Mouse (Mus musculus) forebrain, embryonic 12.5 days (tissue): Measurements from ENCODE around the gene Megf11. TPM values are rescaled to one million over a fixed set of nuclear protein-coding genes. Genes with fewer than 3 reads are reported as not detected.
A peak's percentile ranks its signal among the peaks of the same experiment; 100 is the strongest.

Experiments used
- ATAC-seq: fragments of 200-750 bp; cut with Nextera tagmentation; 2 replicates; pipeline ENCODE4 v1.8.0; 2017; ENCODE audit warnings: moderate TSS enrichment; ENCODE audit not compliant: low FRiP score
- H3K27ac ChIP-seq: fragments of 300-500 bp; sonication (generic); 2 replicates; pipeline ENCODE4 v1.5.1; 2016; ENCODE audit warnings: mild to moderate bottlenecking
- H3K27me3 ChIP-seq: fragments of 300-500 bp; sonication (generic); 2 replicates; pipeline ENCODE4 v1.6.1; 2016; ENCODE audit warnings: mild to moderate bottlenecking
- H3K36me3 ChIP-seq: fragments of 300-500 bp; sonication (generic); replicated peaks from 2 replicates; pipeline ENCODE4 v1.6.1; 2016; ENCODE audit warnings: mild to moderate bottlenecking
- H3K4me1 ChIP-seq: fragments of 300-500 bp; sonication (generic); 2 replicates; pipeline ENCODE4 v1.6.1; 2016
- H3K4me2 ChIP-seq: fragments of 300-500 bp; sonication (generic); 2 replicates; pipeline ENCODE4 v1.6.1; 2016; ENCODE audit warnings: mild to moderate bottlenecking, moderate library complexity
- H3K4me3 ChIP-seq: fragments of 300-500 bp; sonication (generic); replicated peaks from 2 replicates; pipeline ENCODE4 v1.5.1; 2016; ENCODE audit warnings: mild to moderate bottlenecking
- H3K9ac ChIP-seq: fragments of 300-500 bp; sonication (generic); 2 replicates; pipeline ENCODE4 v1.6.1; 2016; ENCODE audit warnings: mild to moderate bottlenecking
- H3K9me3 ChIP-seq: fragments of 300-500 bp; sonication (generic); 2 replicates; pipeline ENCODE4 v1.6.1; 2016
- WGBS: fragments of 180-500 bp; shearing (Covaris S2); methylation state at CpG from one replicate; pipeline ENCODE4 v1.1.7; 2016; 5-methylcytosine and 5-hydroxymethylcytosine counted together
- polyA plus RNA-seq: library from polyadenylated mRNA; unstranded; fragments of >200 nt; fragmentation: Nextera tagmentation; extraction: Ambion mirVana; gene quantifications from 2 replicates; pipeline ENCODE4 v1.2.1, GENCODE M21; 2016

Megf11 gene
- polyA plus RNA-seq, 1 experiment from 2014 or later, result 3.8 TPM

DNA sequence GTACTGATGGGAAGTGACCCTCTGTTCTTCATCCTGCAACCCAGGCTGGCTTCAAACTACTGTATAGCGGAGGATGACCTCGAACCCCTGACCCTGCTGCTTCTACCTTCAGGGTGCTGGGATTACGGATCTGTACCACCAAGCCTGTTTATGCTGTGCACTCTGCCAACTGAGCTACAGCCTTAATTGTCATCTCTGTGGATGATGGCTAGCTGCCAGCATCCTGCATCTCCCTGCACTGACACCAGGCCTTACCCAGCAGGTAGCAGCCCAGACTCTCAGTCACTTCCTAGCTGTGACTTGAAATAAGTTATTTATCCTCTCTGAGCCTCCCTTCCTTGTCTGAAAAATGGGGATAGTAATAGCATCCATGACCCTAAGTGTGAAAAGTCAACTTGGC lies 247.7 kb downstream of the Megf11 start:
- Histone ChIP-seq H3K9me3 (no peaks in the 10 kb centered on the region), H3K36me3 (no peaks in the 10 kb centered on the region)

GRCm38 (mm10) chr9:64636111-64636510 lies 250.7 kb downstream of the Megf11 start:
- no peak overlapping the region for H3K4me3 ChIP-seq
- no peak overlapping the region for H3K9ac ChIP-seq
- no peak for ATAC-seq
- peaks cover 13% of the 10 kb centered on the region for H3K4me1 ChIP-seq
- peaks cover 56% of the 10 kb centered on the region for H3K27me3 ChIP-seq
- H3K4me2 ChIP-seq, result no peak overlapping the region
- H3K27ac ChIP-seq, result no peak overlapping the region
- 50% methylated on average over 6 of the region's 6 CpGs for WGBS
- H3K9me3 ChIP-seq, result no peaks in the 10 kb centered on the region
- H3K36me3 ChIP-seq, result no peaks in the 10 kb centered on the region

More for the DNA sequence above, 247.7 kb downstream of the Megf11 start:
- H3K27ac ChIP-seq, result no peak overlapping the region
- H3K9ac ChIP-seq, result no peak overlapping the region
- no peak for ATAC-seq
- H3K27me3 ChIP-seq, result peaks cover 30% of the 10 kb centered on the region
- H3K4me2 ChIP-seq, result no peak overlapping the region
- no peak overlapping the region for H3K4me3 ChIP-seq
- WGBS, result 84% methylated on average over 3 of the region's 3 CpGs
- peaks cover 9% of the 10 kb centered on the region for H3K4me1 ChIP-seq

GRCm38 (mm10) chr9:64636961-64637360 lies 251.5 kb downstream of the Megf11 start:
- WGBS, result 73% methylated on average over 2 of the region's 2 CpGs

DNA sequence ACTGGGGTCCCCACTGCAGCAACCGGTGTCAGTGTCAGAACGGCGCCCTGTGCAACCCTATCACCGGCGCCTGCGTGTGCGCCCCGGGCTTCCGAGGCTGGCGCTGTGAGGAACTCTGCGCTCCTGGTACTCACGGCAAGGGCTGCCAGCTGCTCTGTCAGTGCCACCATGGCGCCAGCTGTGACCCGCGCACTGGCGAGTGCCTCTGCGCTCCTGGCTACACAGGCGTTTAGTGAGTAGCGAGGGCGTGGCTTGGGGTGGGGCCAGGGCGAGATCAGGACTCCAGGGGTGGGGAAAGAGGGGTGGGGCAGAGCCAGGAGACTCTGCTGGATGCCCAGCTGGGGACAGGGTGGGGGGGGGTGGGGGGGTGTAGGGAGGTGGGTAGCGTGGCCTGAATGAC lies 252.8 kb downstream of the Megf11 start:
- H3K4me2 ChIP-seq, result peak overlapping the region; percentile 50
- no peaks in the 10 kb centered on the region for H3K36me3 ChIP-seq
- H3K9me3 ChIP-seq, result no peaks in the 10 kb centered on the region
- H3K27me3 ChIP-seq, result peaks cover 67% of the 10 kb centered on the region
- no peak overlapping the region for H3K27ac ChIP-seq
- no peak overlapping the region for H3K9ac ChIP-seq
- peak overlapping the region; percentile 21; the same call in 1 of the 2 replicates for H3K4me3 ChIP-seq
- peaks cover 13% of the 10 kb centered on the region for H3K4me1 ChIP-seq
- WGBS, result 2% methylated on average over 22 of the region's 22 CpGs
- ATAC-seq, result 0 out of 2 replicates have a peak, but pooled peaks have one; percentile 49

More at GRCm38 (mm10) chr9:64636961-64637360, 251.5 kb downstream of the Megf11 start:
- H3K9ac ChIP-seq, result no peak overlapping the region
- peaks cover 63% of the 10 kb centered on the region for H3K27me3 ChIP-seq
- no peak for ATAC-seq
- no peaks in the 10 kb centered on the region for H3K36me3 ChIP-seq
- H3K27ac ChIP-seq, result no peak overlapping the region
- no peaks in the 10 kb centered on the region for H3K9me3 ChIP-seq
- peaks cover 13% of the 10 kb centered on the region for H3K4me1 ChIP-seq
- H3K4me2 ChIP-seq, result no peak overlapping the region
- H3K4me3 ChIP-seq, result no peak overlapping the region

- ATAC-seq, result no peak
- Histone ChIP-seq H3K9me3 (no peaks in the 10 kb centered on the region), H3K36me3 (no peaks in the 10 kb centered on the region), H3K27ac (no peak overlapping the region), H3K4me1 (peaks cover 14% of the 10 kb centered on the region), H3K4me2 (no peak overlapping the region), H3K4me3 (no peak overlapping the region), H3K9ac (no peak overlapping the region), H3K27me3 (peaks cover 61% of the 10 kb centered on the region)
- WGBS, result 13% methylated on average over 5 of the region's 5 CpGs
Measured at GRCm38 (mm10) chr9:64639664-64640063, 254.2 kb downstream of the Megf11 start.

DNA sequence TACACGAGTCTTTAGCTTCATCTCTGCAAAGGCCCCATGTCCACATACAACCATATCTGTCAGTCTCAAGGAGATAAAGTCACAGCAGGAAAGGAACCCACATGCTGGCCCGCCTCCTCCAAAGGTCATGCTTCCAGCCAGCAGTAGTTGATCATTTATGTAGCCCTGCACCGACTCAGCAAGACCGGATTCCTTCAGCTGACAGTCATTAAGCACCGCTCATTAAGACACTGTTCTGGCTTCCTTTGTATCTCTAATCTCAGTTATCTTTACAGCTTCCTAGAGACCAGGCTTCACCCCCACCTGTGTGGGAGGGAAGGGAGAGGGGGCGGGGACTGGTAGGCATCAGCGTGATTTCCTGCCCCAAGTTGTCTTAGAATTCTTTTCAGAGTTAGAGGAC lies 258.7 kb downstream of the Megf11 start:
- Histone ChIP-seq H3K4me3 (no peak overlapping the region), H3K36me3 (no peaks in the 10 kb centered on the region), H3K4me1 (peaks cover 5% of the 10 kb centered on the region), H3K27ac (no peak overlapping the region), H3K9me3 (no peaks in the 10 kb centered on the region), H3K4me2 (no peak overlapping the region), H3K9ac (no peak overlapping the region), H3K27me3 (peaks cover 31% of the 10 kb centered on the region)
- 40% methylated on average over 7 of the region's 7 CpGs for WGBS
- ATAC-seq, result no peak

- H3K4me2 ChIP-seq, result no peak overlapping the region
- no peaks in the 10 kb centered on the region for H3K36me3 ChIP-seq
- no peaks in the 10 kb centered on the region for H3K9me3 ChIP-seq
- 96% methylated on average over 3 of the region's 3 CpGs for WGBS
- H3K27ac ChIP-seq, result no peak overlapping the region
- peaks cover 21% of the 10 kb centered on the region for H3K27me3 ChIP-seq
- H3K4me1 ChIP-seq, result peaks cover 5% of the 10 kb centered on the region
- ATAC-seq, result no peak
- H3K9ac ChIP-seq, result no peak overlapping the region
- no peak overlapping the region for H3K4me3 ChIP-seq
Measured at GRCm38 (mm10) chr9:64645462-64645861, 260.0 kb downstream of the Megf11 start.

GRCm38 (mm10) chr9:64649393-64649792 lies 264.0 kb downstream of the Megf11 start:
- Histone ChIP-seq H3K4me3 (no peak overlapping the region), H3K36me3 (no peaks in the 10 kb centered on the region), H3K27me3 (peaks cover 3% of the 10 kb centered on the region; the same call in 1 of the 2 replicates), H3K9ac (no peak overlapping the region), H3K27ac (no peak overlapping the region), H3K4me1 (peaks cover 1% of the 10 kb centered on the region), H3K9me3 (no peaks in the 10 kb centered on the region), H3K4me2 (no peak overlapping the region)
- WGBS, result 70% methylated on average over 9 of the region's 9 CpGs
- ATAC-seq, result no peak

GRCm38 (mm10) chr9:64649892-64650291 lies 264.5 kb downstream of the Megf11 start:
- Histone ChIP-seq H3K27me3 (peaks cover 3% of the 10 kb centered on the region; the same call in 1 of the 2 replicates), H3K36me3 (no peaks in the 10 kb centered on the region), H3K4me1 (no peaks in the 10 kb centered on the region; the same call in 1 of the 2 replicates), H3K4me3 (no peak overlapping the region), H3K27ac (no peak overlapping the region), H3K9me3 (no peaks in the 10 kb centered on the region), H3K4me2 (no peak overlapping the region), H3K9ac (no peak overlapping the region)
- no peak for ATAC-seq
- WGBS, result 25% methylated on average over 2 of the region's 2 CpGs

- WGBS, result 86% methylated on average over 1 of the region's 1 CpGs
- no peak overlapping the region for H3K4me2 ChIP-seq
- no peak for ATAC-seq
- no peaks in the 10 kb centered on the region; the same call in 1 of the 2 replicates for H3K4me1 ChIP-seq
- H3K36me3 ChIP-seq, result no peaks in the 10 kb centered on the region
- peaks cover 3% of the 10 kb centered on the region; the same call in 1 of the 2 replicates for H3K27me3 ChIP-seq
- H3K4me3 ChIP-seq, result no peak overlapping the region
- H3K9ac ChIP-seq, result no peak overlapping the region
- H3K9me3 ChIP-seq, result no peaks in the 10 kb centered on the region
- no peak overlapping the region for H3K27ac ChIP-seq
Measured at GRCm38 (mm10) chr9:64651181-64651580, 265.8 kb downstream of the Megf11 start.

DNA sequence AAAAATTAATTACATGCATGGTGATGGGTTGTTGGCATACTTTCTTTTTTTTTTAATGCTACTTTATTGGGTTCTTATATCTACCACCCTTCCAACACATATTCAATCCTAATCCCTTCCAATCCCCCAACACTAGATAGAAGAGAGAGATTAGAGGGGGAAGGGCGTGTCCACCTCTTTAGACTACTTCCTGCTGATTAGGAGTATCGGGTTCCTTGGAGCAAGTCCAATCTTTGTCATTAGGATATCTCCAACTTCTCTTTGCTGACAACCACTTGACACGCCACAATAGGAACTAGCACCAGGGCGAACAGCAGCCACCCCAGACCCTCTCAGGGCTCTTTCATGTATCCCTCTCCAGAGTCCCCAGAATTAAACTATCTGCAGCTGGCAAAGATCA lies 266.3 kb downstream of the Megf11 start:
- H3K27me3 ChIP-seq, result peaks cover 3% of the 10 kb centered on the region; the same call in 1 of the 2 replicates
- H3K9me3 ChIP-seq, result no peaks in the 10 kb centered on the region
- H3K4me1 ChIP-seq, result no peaks in the 10 kb centered on the region; the same call in 1 of the 2 replicates
- no peak overlapping the region for H3K9ac ChIP-seq
- H3K27ac ChIP-seq, result no peak overlapping the region
- WGBS, result 63% methylated on average over 4 of the region's 4 CpGs
- no peak for ATAC-seq
- H3K4me3 ChIP-seq, result no peak overlapping the region
- no peaks in the 10 kb centered on the region for H3K36me3 ChIP-seq
- no peak overlapping the region for H3K4me2 ChIP-seq

DNA sequence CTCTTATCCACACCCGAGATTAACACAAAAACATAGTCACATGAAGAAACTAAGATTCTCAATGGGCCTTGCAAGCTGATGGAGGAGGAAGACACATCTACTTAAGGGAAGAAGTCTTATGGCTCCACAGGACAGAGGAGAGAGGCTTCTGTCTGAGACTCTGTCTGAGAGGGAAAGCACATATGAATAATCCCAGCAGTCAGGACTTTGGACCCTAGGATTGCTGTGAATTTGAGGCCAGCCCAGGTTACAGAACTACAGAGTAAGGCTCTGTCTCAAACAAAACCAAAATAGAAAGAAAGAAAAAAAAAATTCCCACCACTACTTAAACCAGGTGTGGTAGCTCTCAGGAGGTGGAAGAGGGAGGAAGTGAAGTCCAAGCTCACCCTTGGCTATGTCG lies 266.7 kb downstream of the Megf11 start:
- Histone ChIP-seq H3K27me3 (peaks cover under 1% of the 10 kb centered on the region; the same call in 1 of the 2 replicates), H3K4me1 (no peaks in the 10 kb centered on the region; the same call in 1 of the 2 replicates), H3K4me2 (no peak overlapping the region), H3K9me3 (no peaks in the 10 kb centered on the region), H3K9ac (no peak overlapping the region), H3K36me3 (no peaks in the 10 kb centered on the region), H3K27ac (no peak overlapping the region), H3K4me3 (no peak overlapping the region)
- no peak for ATAC-seq
- WGBS, result 51% methylated on average over 2 of the region's 2 CpGs

DNA sequence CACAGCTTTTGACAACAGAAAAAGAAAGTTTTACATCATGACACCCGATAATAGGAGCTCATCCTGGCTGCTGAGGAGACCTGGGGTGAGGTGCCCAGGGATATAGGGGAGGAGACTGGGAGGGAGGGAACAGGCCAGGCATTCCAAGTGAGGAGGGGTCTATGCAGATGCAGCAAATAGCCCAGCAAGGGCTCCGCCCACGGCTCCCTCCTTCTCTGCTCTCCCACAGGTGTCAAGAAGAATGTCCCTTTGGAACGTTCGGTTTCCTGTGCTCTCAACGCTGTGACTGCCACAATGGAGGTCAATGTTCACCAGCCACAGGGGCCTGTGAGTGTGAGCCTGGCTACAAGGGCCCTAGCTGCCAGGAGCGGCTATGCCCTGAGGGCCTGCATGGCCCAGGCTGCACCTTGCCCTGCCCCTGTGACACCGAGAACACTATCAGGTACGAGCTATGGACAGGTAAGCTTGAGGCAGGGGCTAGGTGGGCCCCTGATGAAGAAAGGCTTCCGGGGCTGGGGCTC lies 267.5 kb downstream of the Megf11 start:
- H3K9ac ChIP-seq, result no peak overlapping the region
- WGBS, result 74% methylated on average over 10 of the region's 10 CpGs
- no peak for ATAC-seq
- no peaks in the 10 kb centered on the region for H3K9me3 ChIP-seq
- H3K36me3 ChIP-seq, result no peaks in the 10 kb centered on the region
- H3K4me3 ChIP-seq, result no peak overlapping the region
- no peak overlapping the region for H3K27ac ChIP-seq
- no peaks in the 10 kb centered on the region; the same call in 1 of the 2 replicates for H3K4me1 ChIP-seq
- H3K27me3 ChIP-seq, result no peaks in the 10 kb centered on the region
- H3K4me2 ChIP-seq, result no peak overlapping the region
